In the genomic region with DNA sequence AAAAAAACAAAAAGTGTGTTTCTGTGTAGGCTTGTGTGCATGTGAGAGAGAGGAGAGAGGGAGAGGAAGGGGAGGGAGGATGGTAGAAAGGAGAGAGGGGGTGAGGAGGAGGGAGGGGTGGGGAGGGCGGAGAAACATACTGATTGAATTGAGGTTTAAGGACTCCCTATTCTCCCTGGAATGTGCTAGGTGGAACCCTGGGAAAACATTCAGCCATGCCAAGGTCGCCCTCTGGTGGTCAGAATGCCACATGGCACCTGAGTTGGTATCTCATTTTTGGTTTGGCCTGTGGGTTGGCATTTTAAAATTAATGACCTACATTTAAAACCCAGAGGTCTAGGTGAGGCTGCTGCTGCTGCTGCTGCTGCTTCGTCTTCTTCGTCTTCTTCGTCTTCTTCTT, we compare ENCODE assay signal across 8 mouse cellular contexts.
A peak's percentile ranks its signal among the peaks of the same experiment; 100 is the strongest.
DNase-seq lines count a peak whose midpoint lies in the region; ATAC-seq and TF ChIP-seq lines count a peak whose summit lies in the region.
"Had no signal": no experiment of that assay in that cellular context is flagged by ENCODE, and none has a peak within 500 bp of the region (broad histone marks: within the 10 kb centered on the region; RNA-seq: fewer than 3 reads in every experiment).

No protein-coding gene starts in this region.

- H3K4me3 ChIP-seq in liver, postnatal 0 days (ENCODE audit: low read depth, low read length) = no peak overlapping the region
- H3K4me3 ChIP-seq: liver, embryonic 15.5 days had no signal

- H3K9ac ChIP-seq in liver, postnatal 0 days (replicated peaks) = no peak overlapping the region
- H3K9ac ChIP-seq: liver, embryonic 15.5 days had no signal

- peaks cover 6% of the 10 kb centered on the region; the same call in 1 of the 2 replicates for H3K36me3 ChIP-seq in liver, postnatal 0 days (replicated peaks; ENCODE audit: insufficient read depth, low read length)
- H3K36me3 ChIP-seq: liver, embryonic 15.5 days had no signal

- DNase-seq in 3T3-L1 (ENCODE audit: low read depth, low spot score) = peak; percentile 87
- peak; percentile 21 for DNase-seq in CD4-positive helper T cell, adult 2 months (ENCODE audit: low read depth, low spot score)
- DNase-seq in brain, embryonic 14.5 days (ENCODE audit: low read depth) = peak; percentile 56
- peak; percentile 79 for DNase-seq in kidney, postnatal 14 days
- DNase-seq in liver, postnatal 0 days = peak; percentile 73
- DNase-seq in right cerebral cortex, postnatal 25 days = peak; percentile 64

- 25% methylated on average over 5 of the region's 5 CpGs for WGBS in liver, postnatal 0 days (ENCODE audit: insufficient replicate concordance)

- no peak for TF ChIP-seq EP300 in liver, postnatal 0 days (IDR thresholded peaks at IDR 0.05; ENCODE audit: low read depth)

- ATAC-seq in frontal cortex, adult (ENCODE audit: low TSS enrichment) = peak; percentile 72
- no peak for ATAC-seq in liver, postnatal 0 days

- no peaks in the 10 kb centered on the region for H3K4me1 ChIP-seq in liver, postnatal 0 days (ENCODE audit: insufficient read depth)
- H3K4me1 ChIP-seq: liver, embryonic 15.5 days had no signal

- TF ChIP-seq POLR2A in brain, embryonic 14.5 days (IDR thresholded peaks at IDR 0.05; ENCODE audit: borderline replicate concordance, extremely low read depth, insufficient read depth, insufficient read length, poor library complexity, severe bottlenecking) = no peak

- H3K27ac ChIP-seq in liver, postnatal 0 days (ENCODE audit: low read depth) = no peak overlapping the region
- H3K27ac ChIP-seq: liver, embryonic 15.5 days had no signal

- H3K4me2 ChIP-seq in liver, postnatal 0 days (ENCODE audit: low read depth, low read length) = no peak overlapping the region
- H3K4me2 ChIP-seq: liver, embryonic 15.5 days had no signal

- H3K9me3 ChIP-seq in liver, postnatal 0 days (ENCODE audit: low read length) = no peaks in the 10 kb centered on the region
- H3K9me3 ChIP-seq: liver, embryonic 15.5 days had no signal

- TF ChIP-seq CTCF in brain, embryonic 14.5 days (IDR thresholded peaks at IDR 0.05; ENCODE audit: borderline replicate concordance, extremely low read depth, insufficient read depth, insufficient read length) = peak; percentile 94
- TF ChIP-seq CTCF in liver, postnatal 0 days (IDR thresholded peaks at IDR 0.05; ENCODE audit: low read depth) = peak; percentile 92

- no peaks in the 10 kb centered on the region for H3K27me3 ChIP-seq in liver, postnatal 0 days (ENCODE audit: insufficient read depth, low read length)
- H3K27me3 ChIP-seq: liver, embryonic 15.5 days had no signal

Comparison
In these comparisons a context has a peak if more than half of its experiments do, and no peak if none do; other contexts are left out.
1. DNase-seq: peak in every context shown above with its lines; median percentile 87 in 3T3-L1; 79 in kidney, postnatal 14 days; 73 in liver, postnatal 0 days; 64 in right cerebral cortex, postnatal 25 days; 56 in brain, embryonic 14.5 days; 21 in CD4-positive helper T cell, adult 2 months.